Comparison of ENCODE assay signal across 14 mouse cellular contexts in the genomic region with DNA sequence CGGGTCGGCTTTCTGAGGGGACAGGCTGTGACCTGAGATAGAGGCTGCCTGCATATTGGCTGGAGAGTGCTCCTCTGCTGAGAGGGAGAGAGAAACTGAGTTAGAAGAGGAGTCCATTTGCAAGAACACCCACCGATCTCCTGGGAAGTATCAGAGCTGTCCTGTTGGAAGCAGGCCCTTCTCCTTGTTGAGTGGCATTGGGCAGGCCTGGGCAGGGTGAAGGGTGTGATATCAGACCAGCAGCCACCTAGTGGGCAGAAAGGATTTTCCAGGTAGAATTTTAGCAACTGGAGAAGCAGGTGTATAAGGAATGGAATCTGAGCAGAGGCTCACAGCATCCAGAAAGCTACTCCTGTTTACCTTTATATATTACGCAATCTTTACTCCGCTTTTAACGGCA. TPM values are rescaled to one million over a fixed set of nuclear protein-coding genes. Genes with fewer than 3 reads are reported as not detected.
DNase-seq lines count a peak whose midpoint lies in the region; ATAC-seq and TF ChIP-seq lines count a peak whose summit lies in the region.
"Had no signal": no experiment of that assay in that cellular context is flagged by ENCODE, and none has a peak within 500 bp of the region (broad histone marks: within the 10 kb centered on the region; RNA-seq: fewer than 3 reads in every experiment).

No protein-coding gene starts in this region.

- no peak for TF ChIP-seq POLR2A in cerebellum, adult 2 months (IDR thresholded peaks at IDR 0.05; ENCODE audit: borderline replicate concordance, insufficient read depth, low read length)
- TF ChIP-seq POLR2A in thymus, adult 2 months (IDR thresholded peaks at IDR 0.05; ENCODE audit: control insufficient read depth, extremely low read depth, insufficient read depth, low read length, poor library complexity): no peak

- ATAC-seq in liver, postnatal 0 days: no peak
- no peak for ATAC-seq in liver, embryonic 12.5 days
- ATAC-seq in heart, embryonic 16.5 days (replicated peaks; ENCODE audit: extremely low read depth, insufficient read depth, low FRiP score): no peak
- ATAC-seq: Patski had no signal

- no peak for TF ChIP-seq EP300 in liver, postnatal 0 days (IDR thresholded peaks at IDR 0.05; ENCODE audit: low read depth)

- peak; percentile 23 for TF ChIP-seq CTCF in liver, postnatal 0 days (IDR thresholded peaks at IDR 0.05; ENCODE audit: low read depth)
- TF ChIP-seq CTCF in cerebellum, adult 2 months (IDR thresholded peaks at IDR 0.05; ENCODE audit: borderline replicate concordance, insufficient read depth, low read depth, low read length): peak; percentile 31; the same call in 1 of the 2 replicates
- no peak for TF ChIP-seq CTCF in thymus, adult 2 months (IDR thresholded peaks at IDR 0.05; ENCODE audit: borderline replicate concordance, control insufficient read depth, extremely low read depth, insufficient read depth, low read length, poor library complexity)

- H3K4me2 ChIP-seq in liver, postnatal 0 days (ENCODE audit: low read depth, low read length): no peak overlapping the region
- H3K4me2 ChIP-seq in liver, embryonic 12.5 days: no peak overlapping the region
- H3K4me2 ChIP-seq in heart, embryonic 16.5 days (ENCODE audit: low read depth, low read length): no peak overlapping the region
- H3K4me2 ChIP-seq: limb, embryonic 15.5 days had no signal

- no peak overlapping the region for H3K4me3 ChIP-seq in heart, embryonic 10.5 days
- H3K4me3 ChIP-seq in liver, postnatal 0 days (ENCODE audit: low read depth, low read length): no peak overlapping the region
- no peak overlapping the region for H3K4me3 ChIP-seq in liver, embryonic 12.5 days
- no peak overlapping the region for H3K4me3 ChIP-seq in cerebellum, adult 2 months (replicated peaks; ENCODE audit: insufficient read depth, low read depth, low read length)
- no peak overlapping the region for H3K4me3 ChIP-seq in heart, embryonic 16.5 days (ENCODE audit: low read length)
- H3K4me3 ChIP-seq in thymus, adult 2 months (ENCODE audit: control insufficient read depth, insufficient read depth, low read length): no peak overlapping the region
- H3K4me3 ChIP-seq: limb, embryonic 15.5 days had no signal

- no peaks in the 10 kb centered on the region for H3K36me3 ChIP-seq in heart, embryonic 10.5 days
- no peaks in the 10 kb centered on the region for H3K36me3 ChIP-seq in liver, postnatal 0 days (replicated peaks; ENCODE audit: insufficient read depth, low read length)
- H3K36me3 ChIP-seq in liver, embryonic 12.5 days: no peaks in the 10 kb centered on the region
- no peaks in the 10 kb centered on the region for H3K36me3 ChIP-seq in heart, embryonic 16.5 days (ENCODE audit: control insufficient read depth, insufficient read depth)
- no peaks in the 10 kb centered on the region for H3K36me3 ChIP-seq in thymus, adult 2 months (ENCODE audit: control insufficient read depth, insufficient read depth, low read length)
- H3K36me3 ChIP-seq: limb, embryonic 15.5 days had no signal

- no peak for DNase-seq in heart, embryonic 10.5 days (ENCODE audit: low spot score)
- DNase-seq in heart, adult 8-10 months (ENCODE audit: low spot score): no peak
- peak; percentile 12 for DNase-seq in liver, postnatal 0 days
- peak; percentile 56 to 70 for DNase-seq in cerebellum, adult 2 months
- DNase-seq in thymus, adult 2 months: no peak
- no peak for DNase-seq in adrenal gland, adult (ENCODE audit: inconsistent age in 2 of 2, low spot score in 1 of 2)
- DNase-seq: adrenal gland, postnatal 25 days; kidney, adult 18-20 months had no signal

- no peaks in the 10 kb centered on the region for H3K9me3 ChIP-seq in heart, embryonic 10.5 days
- H3K9me3 ChIP-seq in liver, postnatal 0 days (ENCODE audit: low read length): no peaks in the 10 kb centered on the region
- H3K9me3 ChIP-seq in liver, embryonic 12.5 days (replicated peaks): no peaks in the 10 kb centered on the region
- H3K9me3 ChIP-seq in heart, embryonic 16.5 days (replicated peaks; ENCODE audit: control insufficient read depth, low read length): no peaks in the 10 kb centered on the region
- H3K9me3 ChIP-seq: limb, embryonic 15.5 days had no signal

- no peak overlapping the region for H3K9ac ChIP-seq in liver, postnatal 0 days (replicated peaks)
- no peak overlapping the region for H3K9ac ChIP-seq in liver, embryonic 12.5 days
- H3K9ac ChIP-seq in heart, embryonic 16.5 days (ENCODE audit: low read length): no peak overlapping the region; the same call in 1 of the 2 replicates
- H3K9ac ChIP-seq: limb, embryonic 15.5 days had no signal

- H3K27me3 ChIP-seq in heart, embryonic 10.5 days (ENCODE audit: insufficient read depth, poor library complexity, severe bottlenecking): no peaks in the 10 kb centered on the region
- H3K27me3 ChIP-seq in liver, postnatal 0 days (ENCODE audit: insufficient read depth, low read length): no peaks in the 10 kb centered on the region
- no peaks in the 10 kb centered on the region for H3K27me3 ChIP-seq in liver, embryonic 12.5 days (replicated peaks)
- H3K27me3 ChIP-seq in cerebellum, adult 2 months (ENCODE audit: control insufficient read depth, insufficient read depth, low read length): no peaks in the 10 kb centered on the region
- no peaks in the 10 kb centered on the region for H3K27me3 ChIP-seq in heart, embryonic 16.5 days (ENCODE audit: control insufficient read depth, insufficient read depth, low read length)
- H3K27me3 ChIP-seq in thymus, adult 2 months (ENCODE audit: control insufficient read depth, insufficient read depth, low read length): no peaks in the 10 kb centered on the region
- H3K27me3 ChIP-seq: limb, embryonic 15.5 days; Patski had no signal

- peaks cover 19% of the 10 kb centered on the region for H3K4me1 ChIP-seq in heart, embryonic 10.5 days
- 0 out of 2 replicates have a peak, but pooled peaks cover 2% of the 10 kb centered on the region for H3K4me1 ChIP-seq in liver, postnatal 0 days (ENCODE audit: insufficient read depth)
- H3K4me1 ChIP-seq in liver, embryonic 12.5 days: no peaks in the 10 kb centered on the region
- H3K4me1 ChIP-seq in cerebellum, adult 2 months (ENCODE audit: control insufficient read depth, insufficient read depth, low read length): peaks cover 32% of the 10 kb centered on the region
- peaks cover 25% of the 10 kb centered on the region for H3K4me1 ChIP-seq in heart, embryonic 16.5 days (ENCODE audit: control insufficient read depth, insufficient read depth, low read length)
- H3K4me1 ChIP-seq in thymus, adult 2 months (replicated peaks; ENCODE audit: control insufficient read depth, insufficient read depth, low read length): no peaks in the 10 kb centered on the region
- H3K4me1 ChIP-seq: limb, embryonic 15.5 days had no signal

- 82% methylated on average over 6 of the region's 6 CpGs for WGBS in heart, embryonic 10.5 days
- WGBS in liver, postnatal 0 days (ENCODE audit: insufficient replicate concordance): 81% methylated on average over 6 of the region's 6 CpGs
- 70% methylated on average over 6 of the region's 6 CpGs for WGBS in liver, embryonic 12.5 days (ENCODE audit: insufficient replicate concordance)
- 54% methylated on average over 6 of the region's 6 CpGs for WGBS in cerebellum, adult 2 months
- 80% methylated on average over 6 of the region's 6 CpGs for WGBS in heart, embryonic 16.5 days
- WGBS in thymus, adult 2 months: 96% methylated on average over 6 of the region's 6 CpGs

- H3K27ac ChIP-seq in heart, embryonic 10.5 days: peak overlapping the region; percentile 72; the same call in 1 of the 2 replicates
- H3K27ac ChIP-seq in liver, postnatal 0 days (ENCODE audit: low read depth): no peak overlapping the region
- no peak overlapping the region for H3K27ac ChIP-seq in liver, embryonic 12.5 days
- H3K27ac ChIP-seq in cerebellum, adult 2 months (ENCODE audit: insufficient read depth, low read length): peak overlapping the region; percentile 89
- peak overlapping the region; percentile 86 for H3K27ac ChIP-seq in heart, embryonic 16.5 days (ENCODE audit: low read length)
- no peak overlapping the region for H3K27ac ChIP-seq in thymus, adult 2 months (ENCODE audit: control insufficient read depth, insufficient read depth, low read length)
- H3K27ac ChIP-seq: limb, embryonic 15.5 days; macrophage had no signal

RNA-seq across cellular contexts. Expression of a gene that starts 39.8 kb away (rescaled TPM):
- polyA plus RNA-seq in heart, embryonic 10.5 days (2016; fragmentation: Nextera tagmentation; extraction: Ambion mirVana): 15.0 and 16.2 TPM in 2 replicates
- total RNA-seq in heart, adult 8-10 months (2022): 100 to 1,000 TPM; 366 to 489 (median 444) TPM
- polyA plus RNA-seq in liver, postnatal 0 days (2015; fragmentation: Nextera tagmentation; extraction: Ambion mirVana): 6.0 and 6.4 TPM in 2 replicates
- 5.4 TPM in 2 replicates for polyA plus RNA-seq in liver, embryonic 12.5 days (2016; fragmentation: Nextera tagmentation; extraction: Ambion mirVana)
- 143 and 148 TPM in 2 replicates for polyA plus RNA-seq in cerebellum, adult 2 months (2012; rRNA removed)
- polyA plus RNA-seq in heart, embryonic 16.5 days (2015; fragmentation: Nextera tagmentation; extraction: Ambion mirVana): 23.1 and 24.0 TPM in 2 replicates
- polyA plus RNA-seq in thymus, adult 2 months (2012; rRNA removed): 23.1 and 24.2 TPM in 2 replicates

RNA-seq across cellular contexts. Expression of a gene that starts 40.2 kb away (rescaled TPM):
- 2.6 and 2.9 TPM in 2 replicates for polyA plus RNA-seq in heart, embryonic 10.5 days (2016; fragmentation: Nextera tagmentation; extraction: Ambion mirVana)
- 1 to 10 TPM; 1.5 to 3.0 (median 2.5) TPM for total RNA-seq in heart, adult 8-10 months (2022)
- 0.12 and 0.22 TPM in 2 replicates for polyA plus RNA-seq in liver, postnatal 0 days (2015; fragmentation: Nextera tagmentation; extraction: Ambion mirVana)
- polyA plus RNA-seq in liver, embryonic 12.5 days (2016; fragmentation: Nextera tagmentation; extraction: Ambion mirVana): 1.5 and 1.8 TPM in 2 replicates
- polyA plus RNA-seq in cerebellum, adult 2 months (2012; rRNA removed): 276 and 283 TPM in 2 replicates
- polyA plus RNA-seq in heart, embryonic 16.5 days (2015; fragmentation: Nextera tagmentation; extraction: Ambion mirVana): 3.9 and 5.0 TPM in 2 replicates
- polyA plus RNA-seq in thymus, adult 2 months (2012; rRNA removed): 0.41 and 0.55 TPM in 2 replicates
- total RNA-seq: granulocyte monocyte progenitor cell, adult 5-6 weeks had no signal

Comparison
In these comparisons a context has a peak if more than half of its experiments do, and no peak if none do; other contexts are left out.
1. DNase-seq: peak in liver, postnatal 0 days (single experiment) and cerebellum, adult 2 months (2 of 2); none in heart, embryonic 10.5 days (single experiment), heart, adult 8-10 months (single experiment), thymus, adult 2 months (single experiment) and adrenal gland, adult (0 of 2).
2. H3K27ac ChIP-seq: peak in heart, embryonic 10.5 days (single experiment), cerebellum, adult 2 months (single experiment) and heart, embryonic 16.5 days (single experiment); none in liver, postnatal 0 days (single experiment), liver, embryonic 12.5 days (single experiment) and thymus, adult 2 months (single experiment).
3. RNA of a gene that starts 40.2 kb away (polyA plus RNA-seq): 276 to 283 TPM in cerebellum, adult 2 months; 3.9 to 5.0 TPM in heart, embryonic 16.5 days, 2.6 to 2.9 TPM in heart, embryonic 10.5 days, 1.5 to 1.8 TPM in liver, embryonic 12.5 days, 0.41 to 0.55 TPM in thymus, adult 2 months and 0.12 to 0.22 TPM in liver, postnatal 0 days; every median in the first group is over 10 times any median in the second.